Mouse (Mus musculus) liver, embryonic 14.5 days (tissue): Measurements from ENCODE around the gene Sh3pxd2b.

Source experiments
- CTCF ChIP-seq: IDR thresholded peaks from 2 replicates; pipeline ENCODE4 v1.5.1; 2016; ENCODE audit warnings: antibody characterized with exemption, low read depth, control low read depth
- EP300 ChIP-seq: IDR thresholded peaks from 2 replicates; pipeline ENCODE4 v1.6.1; 2016; ENCODE audit warnings: antibody characterized with exemption, low read depth

- TF ChIP-seq CTCF = no peak
- TF ChIP-seq EP300 = no peak
These were observed 61.4 kb downstream of the Sh3pxd2b start for GRCm38 (mm10) chr11:32409052-32409451.
